ENCODE assay signal across 9 mouse cellular contexts in the genomic region with DNA sequence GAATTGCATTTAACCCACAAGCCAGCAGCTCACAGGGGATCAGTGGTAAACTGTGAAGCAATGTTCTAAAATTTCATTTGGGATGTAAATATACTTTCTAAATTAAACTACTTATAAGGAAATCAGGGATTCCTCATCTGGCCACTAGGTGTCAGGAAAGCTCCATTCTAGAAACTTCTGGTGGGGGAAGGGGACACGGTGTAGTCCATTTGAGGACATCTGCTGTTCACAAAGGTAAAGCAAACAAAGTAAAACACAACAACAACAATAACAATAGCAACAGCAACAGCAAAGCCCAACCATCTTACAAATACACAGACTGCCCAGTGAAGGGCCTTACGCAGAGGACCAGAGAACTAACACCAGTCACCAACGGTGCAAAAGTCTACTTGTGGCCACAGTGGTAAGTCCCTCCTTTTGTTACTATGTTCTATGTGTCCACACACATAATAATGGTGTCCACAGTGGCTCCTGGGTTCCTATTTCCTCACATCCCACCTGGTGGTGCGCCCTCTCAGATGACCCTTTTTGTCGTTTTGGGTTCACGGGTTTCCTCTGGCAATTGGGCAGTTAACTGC.
DNase-seq lines count a peak whose midpoint lies in the region; ATAC-seq lines count a peak whose summit lies in the region.
"Had no signal": no experiment of that assay in that cellular context is flagged by ENCODE, and none has a peak within 500 bp of the region (broad histone marks: within the 10 kb centered on the region; RNA-seq: fewer than 3 reads in every experiment).

No protein-coding gene starts in this region.

- peak; percentile 73; the same call in 1 of the 2 replicates for ATAC-seq in common myeloid progenitor, adult 5-6 weeks (replicated peaks; ENCODE audit: low read depth, poor library complexity, severe bottlenecking)
- peak; percentile 34; the same call in 1 of the 2 replicates for ATAC-seq in midbrain, embryonic 14.5 days (ENCODE audit: low FRiP score, low TSS enrichment)

- no peak overlapping the region for H3K27ac ChIP-seq in midbrain, embryonic 14.5 days (replicated peaks; ENCODE audit: low read depth, low read length)
- H3K27ac ChIP-seq: limb, embryonic 12.5 days had no signal

- no peak overlapping the region for H3K4me3 ChIP-seq in midbrain, embryonic 14.5 days (replicated peaks; ENCODE audit: low read depth, low read length)
- H3K4me3 ChIP-seq: limb, embryonic 12.5 days had no signal

- no peaks in the 10 kb centered on the region for H3K27me3 ChIP-seq in midbrain, embryonic 14.5 days (ENCODE audit: control insufficient read depth, insufficient read depth, low read length)

- 73% methylated on average over 6 of the region's 6 CpGs for WGBS in midbrain, embryonic 14.5 days

- H3K9me3 ChIP-seq in midbrain, embryonic 14.5 days (ENCODE audit: control insufficient read depth, low read length) = no peaks in the 10 kb centered on the region
- H3K9me3 ChIP-seq: limb, embryonic 12.5 days had no signal

- H3K4me1 ChIP-seq in midbrain, embryonic 14.5 days (ENCODE audit: control insufficient read depth, insufficient read depth, low read length) = no peaks in the 10 kb centered on the region
- H3K4me1 ChIP-seq: limb, embryonic 12.5 days had no signal

- H3K9ac ChIP-seq in midbrain, embryonic 14.5 days (replicated peaks; ENCODE audit: low read length) = no peak overlapping the region
- H3K9ac ChIP-seq: limb, embryonic 12.5 days had no signal

- H3K36me3 ChIP-seq in midbrain, embryonic 14.5 days (ENCODE audit: control insufficient read depth, insufficient read depth, low read length) = no peaks in the 10 kb centered on the region
- H3K36me3 ChIP-seq: limb, embryonic 12.5 days had no signal

- DNase-seq in cerebellum, adult 11 months = peak; percentile 1
- no peak for DNase-seq in cerebellum, adult 11-12 months
- peak; percentile 29 for DNase-seq in A20 (ENCODE audit: low read depth, low spot score)
- DNase-seq in heart, postnatal 4 days = peak; percentile 66
- peak; percentile 12 to 25 for DNase-seq in layer of hippocampus, postnatal 36 days
- peak; percentile 84 for DNase-seq in midbrain, embryonic 14.5 days
- peak; percentile 43 for DNase-seq in thymus, postnatal 4 days

- no peak overlapping the region for H3K4me2 ChIP-seq in midbrain, embryonic 14.5 days (ENCODE audit: low read length)
- H3K4me2 ChIP-seq: limb, embryonic 12.5 days had no signal
